Mouse (Mus musculus) layer of hippocampus, adult 11-12 months (tissue): ENCODE data around the gene Ercc6l.

Experiments
- DNase-seq: peaks from one replicate; pipeline ENCODE4 v3.0.0; 2022; ENCODE audit warnings: low spot score

Gene Ercc6l

DNA sequence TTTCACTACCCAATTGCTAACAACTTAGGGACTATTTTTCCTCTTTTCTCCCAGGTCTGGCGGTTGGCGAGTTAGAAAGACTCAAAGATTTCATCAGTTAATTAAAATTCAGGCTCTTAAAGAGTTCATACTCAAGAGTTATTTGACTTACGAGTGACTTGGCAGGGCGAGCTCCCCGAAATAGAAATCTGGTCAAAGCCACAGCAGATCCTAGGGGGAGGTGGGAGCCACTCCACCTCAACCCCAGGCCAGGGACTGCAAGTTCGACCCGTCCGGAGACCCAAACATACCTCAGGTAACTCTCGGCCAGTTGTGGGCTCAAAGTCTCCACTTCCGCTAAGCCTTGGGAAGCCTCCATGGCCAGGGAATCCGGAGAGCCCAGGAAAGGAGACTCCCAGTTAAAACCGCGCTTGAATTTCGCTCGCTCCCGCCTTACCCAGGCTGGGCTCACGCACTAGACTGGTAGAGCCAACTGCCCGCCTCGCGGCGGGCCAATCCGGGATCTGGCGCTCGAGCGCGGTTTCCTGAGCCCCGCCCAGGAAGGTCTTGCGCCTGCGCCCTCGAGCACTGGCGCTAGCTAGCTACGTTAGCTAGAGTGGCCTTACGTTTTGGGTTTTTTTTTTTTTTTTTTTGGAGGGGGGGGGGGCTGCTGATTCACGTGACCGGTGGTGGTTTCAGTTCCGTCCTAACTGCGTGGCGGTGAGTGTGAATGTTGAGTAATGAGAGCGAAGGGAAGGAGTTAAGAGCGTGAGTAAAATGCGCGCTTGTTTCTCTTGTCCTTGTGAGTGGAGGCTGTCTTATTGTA, at the start of gene Ercc6l:
Gene Ercc6l (minus strand): TSS at position 474 of the 805 bp plus-strand sequence.
- DNase-seq = peak; percentile 84

DNA sequence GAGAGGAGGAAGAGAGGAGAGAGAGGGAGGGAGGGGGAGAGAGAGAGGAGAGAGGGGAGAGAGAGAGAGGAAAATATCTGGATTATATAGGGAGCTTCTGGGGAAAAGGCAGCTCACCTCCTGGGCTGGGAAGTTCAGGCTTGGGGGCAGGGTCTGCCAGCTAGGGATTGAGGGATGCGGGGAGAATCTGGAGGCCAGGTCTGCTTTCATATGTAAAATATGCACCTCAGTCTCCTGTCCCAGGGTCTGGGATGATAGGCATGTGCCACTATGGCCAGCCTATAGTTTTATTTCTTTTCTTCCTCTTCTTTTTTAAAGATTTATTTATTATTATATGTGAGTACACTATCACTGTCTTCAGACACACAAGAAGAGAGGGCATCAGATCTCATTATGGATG, 33.9 kb upstream of the Ercc6l start:
- DNase-seq = no peak

DNA sequence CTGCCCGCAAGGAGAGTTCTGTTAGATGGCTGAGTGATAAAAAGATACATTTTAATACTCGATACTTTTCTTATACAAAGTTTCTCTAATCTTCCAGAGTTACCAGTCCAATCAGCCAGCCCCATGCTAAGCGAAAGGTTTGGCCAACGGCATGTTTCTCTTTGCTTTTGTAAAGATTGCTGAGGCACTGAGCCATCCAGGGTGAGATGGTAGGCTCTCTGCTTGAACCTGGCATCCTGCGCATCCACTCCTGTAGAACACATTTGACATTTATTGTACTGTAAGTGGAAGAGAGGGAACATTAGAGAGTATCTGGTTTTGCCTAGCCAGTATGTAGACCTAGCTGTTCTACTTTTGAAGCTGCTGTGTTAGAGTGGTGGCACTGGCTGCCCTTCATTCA, 32.7 kb upstream of the Ercc6l start:
- no peak for DNase-seq

DNA sequence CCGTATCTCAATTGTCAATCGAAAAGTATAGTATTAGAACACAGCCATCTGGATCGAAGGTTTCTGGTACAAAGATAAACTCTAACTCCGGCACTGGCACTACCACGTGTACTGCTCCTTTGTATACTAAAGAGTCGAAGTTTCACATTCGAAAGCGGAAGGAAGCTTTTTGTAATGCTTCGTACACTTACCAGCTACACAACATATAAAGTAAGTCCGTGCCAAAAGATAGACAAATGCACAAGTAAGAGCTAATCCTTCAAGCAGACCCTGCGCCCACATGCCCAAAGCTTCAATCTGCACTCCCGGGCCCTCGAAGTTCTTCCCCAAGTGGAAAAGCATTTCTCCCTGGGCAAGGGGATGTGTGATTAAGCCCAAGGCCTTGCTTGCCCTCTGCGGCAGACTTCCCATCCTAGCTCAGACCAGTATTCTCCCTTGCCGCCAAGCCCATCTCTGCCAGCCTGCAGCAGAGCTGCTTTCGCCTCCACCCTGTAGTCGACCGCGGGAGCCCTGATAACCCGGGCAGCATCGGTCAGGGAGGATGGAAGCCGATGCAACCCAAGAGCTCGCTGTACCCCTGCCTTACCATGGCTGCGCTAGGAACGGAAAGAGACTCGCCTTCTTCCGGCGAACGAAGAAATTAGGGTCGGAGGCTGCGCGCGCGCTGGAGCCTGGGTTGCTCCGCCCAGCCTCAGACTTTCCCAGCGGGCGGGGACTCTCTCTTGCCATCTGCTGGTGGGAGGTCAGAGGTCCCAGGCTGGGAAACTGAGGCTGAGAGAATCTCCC, 32.0 kb upstream of the Ercc6l start, which contains the start of gene Rps4x:
Gene Rps4x (minus strand): TSS at position 683 of the 786 bp plus-strand sequence.
- peak; percentile 74 for DNase-seq

DNA sequence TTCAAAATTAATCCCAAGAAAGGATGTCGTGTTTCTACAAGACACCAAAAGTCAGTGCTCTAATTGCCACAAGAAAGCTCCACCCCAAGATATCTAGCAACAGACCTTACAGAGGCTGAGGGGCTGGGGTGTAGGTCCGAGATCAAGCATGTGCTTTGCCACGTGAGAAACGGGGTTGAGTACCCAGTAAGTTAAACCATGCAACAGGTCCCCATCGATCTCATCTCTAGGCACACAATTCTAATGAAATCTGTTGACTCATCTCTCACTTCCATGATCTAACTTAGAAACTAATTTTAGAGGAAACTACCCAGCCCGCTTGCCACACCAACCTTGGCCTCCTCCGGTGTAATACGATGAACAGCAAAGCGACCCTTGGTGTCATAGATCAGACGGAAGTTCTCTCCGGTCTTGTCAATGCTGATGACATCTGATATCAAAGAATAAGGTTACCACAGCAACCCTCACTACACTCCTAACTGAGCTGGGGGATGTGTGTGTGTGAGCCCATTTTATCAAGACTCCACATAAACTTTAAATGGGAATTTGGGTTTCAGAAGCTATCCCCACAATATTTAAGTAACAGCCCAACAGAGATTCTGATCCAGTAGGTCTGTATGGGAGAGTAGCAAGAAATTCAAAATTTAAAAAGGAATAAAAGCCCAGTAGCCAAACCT, 30.3 kb upstream of the Ercc6l start:
- DNase-seq = no peak

DNA sequence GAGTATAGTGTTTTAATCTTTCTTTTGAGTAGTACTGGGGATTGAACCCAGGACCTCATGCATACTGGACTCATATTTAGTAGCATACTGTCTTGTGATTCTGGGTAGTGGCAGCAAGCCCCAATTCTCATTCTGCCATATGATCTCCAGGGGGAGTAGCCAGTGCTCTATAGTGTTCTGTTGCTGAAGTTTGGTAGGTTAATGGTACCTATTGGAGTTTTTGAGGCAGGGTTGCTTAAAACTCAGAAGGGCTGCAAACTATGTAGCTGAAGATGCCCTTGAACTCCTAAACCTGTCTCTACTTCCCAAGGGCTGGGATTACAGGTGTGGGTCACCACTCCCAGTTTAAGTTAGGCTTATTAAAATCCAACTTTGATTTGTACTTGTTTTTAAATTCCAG, 25.7 kb upstream of the Ercc6l start:
- DNase-seq = no peak

DNA sequence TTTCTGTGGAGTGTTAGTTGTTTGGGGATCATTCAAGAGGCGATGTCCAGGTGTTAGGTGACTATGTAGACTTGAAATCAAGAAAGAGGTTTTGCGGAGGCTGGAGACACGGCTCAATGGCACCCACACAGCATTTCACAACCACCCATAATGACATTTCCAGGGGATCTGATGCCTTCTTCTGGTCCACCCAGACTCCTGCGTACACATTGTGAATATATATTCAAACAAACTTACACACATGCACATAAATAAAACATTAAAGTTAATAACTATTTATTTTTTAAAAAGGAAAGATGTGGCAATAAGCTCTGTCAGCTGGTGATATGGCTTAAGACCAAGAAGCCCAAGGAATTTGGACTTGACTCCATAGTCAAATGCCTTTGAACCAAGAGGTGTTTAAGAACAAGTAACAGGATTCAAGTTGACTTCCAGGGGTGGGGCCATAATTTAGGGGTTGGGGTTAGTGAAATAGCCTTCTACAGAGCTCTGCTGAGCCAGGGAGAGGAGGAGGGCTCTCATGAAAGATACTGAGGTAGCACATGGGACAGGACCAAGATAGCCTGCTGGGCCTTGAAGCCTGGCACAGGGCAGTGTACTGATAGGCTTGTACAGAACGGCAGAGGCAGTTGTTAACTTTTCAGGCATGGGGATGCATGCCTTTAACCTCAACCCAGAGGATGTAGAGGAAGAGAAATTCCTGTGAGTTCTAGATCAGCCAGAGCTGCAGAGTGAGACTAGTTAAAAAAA, 18.8 kb upstream of the Ercc6l start:
- DNase-seq = no peak

DNA sequence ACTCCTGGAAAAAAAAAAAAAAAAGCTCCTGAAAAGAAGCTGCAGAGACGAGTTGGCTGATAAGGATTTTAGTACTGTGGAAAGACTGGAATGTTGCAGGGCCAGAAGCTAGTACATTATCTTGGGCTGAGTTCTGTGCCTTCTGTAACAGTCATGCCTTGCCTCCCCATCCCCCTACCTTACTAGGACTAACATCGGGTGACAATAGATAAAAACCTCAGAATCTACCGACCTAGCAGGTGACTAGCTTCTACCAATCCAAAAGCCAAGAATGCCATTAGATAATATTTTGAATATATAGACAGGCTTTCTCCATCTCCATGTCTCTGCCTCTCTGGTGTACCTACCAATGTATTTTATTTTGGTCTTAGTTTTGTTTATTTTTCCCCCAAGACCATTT, 14.0 kb upstream of the Ercc6l start:
- no peak for DNase-seq

DNA sequence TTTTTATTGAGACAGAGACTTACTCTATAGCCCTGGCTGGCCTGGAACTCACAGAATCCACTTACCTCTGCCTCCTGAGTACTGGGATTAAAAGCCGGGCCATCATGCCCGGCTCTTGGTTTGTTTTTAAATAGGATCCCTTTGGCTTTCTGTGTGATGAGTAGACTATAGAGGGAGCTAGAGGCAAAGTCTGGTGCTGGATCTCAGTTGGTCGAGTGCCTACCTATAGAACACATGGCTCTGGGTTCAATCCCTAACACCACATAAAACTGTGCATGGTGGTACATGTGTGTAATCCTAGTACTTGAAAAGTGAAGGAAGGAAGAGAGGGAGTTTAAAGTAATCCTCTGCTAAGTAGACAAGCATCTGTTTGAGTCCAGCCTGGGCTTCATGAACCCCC, 13.2 kb upstream of the Ercc6l start:
- DNase-seq = no peak

DNA sequence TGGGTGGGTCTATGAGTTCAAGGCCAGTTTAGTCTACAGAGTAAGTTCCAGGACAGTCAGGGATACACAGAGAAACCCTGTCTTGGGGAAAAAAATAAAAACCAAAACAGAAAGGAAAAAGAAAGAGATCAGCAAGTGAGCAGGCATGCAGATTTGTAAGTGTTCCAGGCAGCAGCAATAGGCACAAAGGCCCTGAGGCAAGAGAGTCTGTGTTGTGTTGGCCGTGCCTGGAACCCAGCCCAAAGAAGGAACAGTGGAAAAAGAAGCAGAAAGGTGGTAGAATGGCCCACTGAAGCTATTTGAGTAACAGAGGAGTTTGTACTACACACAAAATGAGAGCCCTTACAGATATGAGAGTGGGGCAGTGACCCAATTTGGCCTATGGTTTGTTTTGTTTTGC, 12.8 kb upstream of the Ercc6l start:
- DNase-seq = no peak

DNA sequence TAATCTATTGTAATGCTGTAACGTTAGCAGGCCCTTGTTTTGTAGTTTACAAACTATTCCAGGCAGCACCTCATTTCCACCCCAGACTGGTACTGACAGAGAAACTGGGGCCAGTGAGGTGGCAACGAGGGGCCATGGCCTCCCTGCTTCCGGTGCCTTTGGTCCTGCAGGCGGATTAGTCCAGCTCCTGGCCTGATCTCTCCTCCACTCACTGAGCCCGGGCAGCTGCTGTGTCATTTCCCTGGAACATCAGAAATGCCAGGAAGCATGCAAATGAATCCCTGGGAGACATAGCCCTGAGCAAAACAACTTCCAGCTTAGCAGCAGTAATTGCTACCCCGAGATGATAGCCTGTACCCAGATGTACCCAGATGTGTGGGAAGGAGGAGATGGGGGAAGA, 10.1 kb upstream of the Ercc6l start:
- no peak for DNase-seq

DNA sequence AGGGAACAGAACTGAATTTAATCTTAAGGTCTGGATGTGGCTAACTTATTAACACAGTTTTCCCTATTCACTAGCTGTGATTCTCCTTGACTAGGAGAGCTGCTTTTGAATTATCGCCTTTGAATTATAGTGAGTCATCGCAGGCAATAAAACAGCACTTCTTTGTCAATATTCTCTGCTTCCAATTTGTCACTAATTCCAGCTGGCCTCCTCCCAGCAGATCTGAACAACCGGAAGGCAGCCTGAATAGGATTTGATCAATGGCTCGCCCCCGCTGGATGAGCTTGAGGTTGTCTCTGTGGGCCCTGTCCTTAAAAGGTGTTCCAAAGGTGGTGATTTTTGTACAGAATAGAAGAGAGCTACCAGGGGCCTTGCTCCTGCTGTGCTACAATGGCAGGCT, 9.6 kb upstream of the Ercc6l start:
- peak; percentile 35 for DNase-seq

DNA sequence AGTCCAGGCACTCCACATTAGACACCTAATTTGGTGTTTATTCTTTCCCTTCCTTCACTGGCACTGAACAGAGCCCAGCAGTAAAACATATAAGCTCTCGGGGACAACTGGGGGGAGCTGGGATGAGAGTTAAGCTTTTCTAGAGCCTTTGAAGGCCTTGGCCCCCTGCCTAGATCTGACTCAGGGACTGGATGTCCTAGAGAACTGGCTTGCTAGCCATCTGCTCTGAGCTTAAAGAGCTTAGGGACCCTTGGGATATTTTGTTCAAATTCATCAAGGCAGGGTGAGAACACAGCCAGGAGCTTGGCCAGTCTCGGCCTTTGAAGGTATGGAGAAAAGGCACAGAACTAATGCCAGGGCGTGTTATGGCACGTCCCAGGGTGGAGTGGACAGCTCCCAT, 6.6 kb upstream of the Ercc6l start:
- no peak for DNase-seq

DNA sequence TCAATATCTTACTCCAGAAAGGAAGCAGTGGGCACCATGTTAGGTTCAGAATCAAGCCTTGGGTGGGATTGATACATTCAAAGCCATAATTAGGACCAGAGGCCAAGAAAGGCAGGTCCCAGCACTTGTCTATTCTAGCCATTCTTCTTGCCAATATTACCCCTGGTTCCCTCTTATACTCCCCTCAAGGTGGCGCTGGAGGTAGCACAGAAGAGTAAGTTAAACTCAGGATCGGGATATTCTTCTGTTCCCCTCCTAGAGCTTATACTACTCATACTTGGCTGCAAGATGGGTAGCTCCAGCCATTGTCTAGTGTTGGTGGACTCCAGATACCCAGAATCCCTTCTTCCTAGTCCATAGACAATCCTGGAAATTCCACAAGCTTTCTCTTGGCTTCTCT, 6.2 kb upstream of the Ercc6l start:
- DNase-seq = no peak

DNA sequence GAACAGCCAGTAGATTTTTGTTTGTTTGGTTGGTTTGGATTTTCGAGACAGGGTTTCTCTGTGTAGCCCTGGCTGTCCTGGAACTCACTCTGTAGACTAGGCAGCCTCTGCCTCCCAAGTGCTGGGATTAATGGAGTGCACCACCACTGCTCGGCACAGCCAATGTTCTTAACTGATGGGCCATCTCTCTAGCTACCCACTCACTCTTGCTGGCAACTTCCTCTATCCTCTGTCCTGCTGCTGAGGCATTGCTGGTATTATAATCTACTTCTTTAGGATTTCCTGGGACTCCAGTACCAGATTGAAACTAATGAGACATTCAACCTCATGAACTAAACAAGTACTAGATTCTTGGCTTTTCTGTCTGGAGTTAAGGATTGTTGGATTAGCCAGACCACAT, 3.6 kb upstream of the Ercc6l start:
- no peak for DNase-seq

DNA sequence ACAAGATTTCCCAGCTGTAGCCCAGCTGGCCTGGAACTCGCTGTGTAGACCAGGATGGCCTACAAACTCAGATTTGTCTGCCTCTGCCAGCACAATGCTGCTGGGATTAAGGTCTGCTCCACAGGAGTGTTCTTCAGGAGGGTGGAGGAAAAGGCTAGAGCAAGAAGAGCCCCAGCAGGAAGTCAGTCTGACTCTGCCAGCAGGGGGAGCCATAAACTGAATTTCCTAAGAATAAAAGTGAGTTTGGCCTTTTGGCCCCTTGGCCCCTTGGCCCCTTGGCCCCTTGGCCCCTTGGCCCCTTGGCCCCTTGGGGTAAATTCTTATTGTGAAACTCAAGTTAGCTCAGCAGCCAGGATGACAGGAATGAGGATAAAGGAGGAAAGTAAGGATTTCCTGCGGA, 2.9 kb upstream of the Ercc6l start:
- peak; percentile 24 for DNase-seq

DNA sequence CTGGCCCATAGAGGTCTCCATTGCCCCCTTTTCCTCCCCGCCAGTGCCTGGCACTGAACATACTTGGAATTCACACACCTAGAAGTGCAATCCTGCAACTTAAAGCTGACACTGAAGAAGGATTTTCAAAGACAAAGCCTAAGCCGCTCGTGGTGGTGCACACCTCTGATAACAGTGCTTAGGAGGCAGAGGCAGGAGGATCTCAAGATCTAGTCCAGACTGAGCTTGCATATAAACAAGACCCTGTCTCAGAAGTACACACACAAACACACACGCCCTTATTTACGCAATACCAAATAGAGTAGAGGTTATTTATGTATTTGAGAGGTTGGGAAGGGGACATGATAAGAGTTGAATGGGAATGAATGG, 516 bp upstream of the Ercc6l start:
- no peak for DNase-seq

DNA sequence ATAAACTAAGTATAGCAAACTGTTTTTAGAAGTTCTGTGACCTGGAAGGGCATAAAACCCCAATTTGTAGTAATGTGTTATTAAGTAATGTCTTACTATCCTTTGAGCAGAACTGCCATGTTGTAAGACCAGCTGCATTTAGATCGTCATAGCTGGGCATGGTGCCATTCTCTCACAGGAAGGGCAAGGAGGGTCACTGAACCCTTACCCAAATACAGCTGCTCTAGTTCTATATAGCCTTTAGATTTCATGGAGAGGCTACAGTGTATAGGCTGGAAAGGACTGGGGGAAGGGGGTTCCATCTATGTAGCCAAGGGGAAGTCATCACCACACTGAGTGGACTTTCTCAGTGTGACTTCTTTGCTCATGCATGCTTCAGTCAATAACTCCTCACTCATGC, 15.7 kb downstream of the Ercc6l start:
- DNase-seq = no peak

DNA sequence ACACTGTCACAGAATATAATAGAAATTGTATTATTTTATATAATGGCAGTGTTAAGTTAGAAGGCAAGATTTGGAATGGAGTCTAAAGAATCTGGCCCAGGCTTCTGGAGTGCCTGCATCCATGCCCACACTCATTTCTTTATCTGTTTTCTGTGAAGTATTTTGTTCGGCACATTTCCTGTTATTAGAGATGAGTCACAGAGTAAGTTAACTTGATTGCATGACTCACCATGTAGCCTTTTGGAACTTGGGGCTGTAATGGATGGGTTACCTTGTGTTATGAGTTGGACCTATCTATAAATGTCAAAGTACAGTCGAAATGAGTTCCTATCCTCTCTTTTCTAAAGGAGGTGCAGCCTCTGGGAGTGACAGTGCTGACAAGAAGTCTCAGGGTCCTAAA, 35.6 kb downstream of the Ercc6l start:
- DNase-seq = no peak

DNA sequence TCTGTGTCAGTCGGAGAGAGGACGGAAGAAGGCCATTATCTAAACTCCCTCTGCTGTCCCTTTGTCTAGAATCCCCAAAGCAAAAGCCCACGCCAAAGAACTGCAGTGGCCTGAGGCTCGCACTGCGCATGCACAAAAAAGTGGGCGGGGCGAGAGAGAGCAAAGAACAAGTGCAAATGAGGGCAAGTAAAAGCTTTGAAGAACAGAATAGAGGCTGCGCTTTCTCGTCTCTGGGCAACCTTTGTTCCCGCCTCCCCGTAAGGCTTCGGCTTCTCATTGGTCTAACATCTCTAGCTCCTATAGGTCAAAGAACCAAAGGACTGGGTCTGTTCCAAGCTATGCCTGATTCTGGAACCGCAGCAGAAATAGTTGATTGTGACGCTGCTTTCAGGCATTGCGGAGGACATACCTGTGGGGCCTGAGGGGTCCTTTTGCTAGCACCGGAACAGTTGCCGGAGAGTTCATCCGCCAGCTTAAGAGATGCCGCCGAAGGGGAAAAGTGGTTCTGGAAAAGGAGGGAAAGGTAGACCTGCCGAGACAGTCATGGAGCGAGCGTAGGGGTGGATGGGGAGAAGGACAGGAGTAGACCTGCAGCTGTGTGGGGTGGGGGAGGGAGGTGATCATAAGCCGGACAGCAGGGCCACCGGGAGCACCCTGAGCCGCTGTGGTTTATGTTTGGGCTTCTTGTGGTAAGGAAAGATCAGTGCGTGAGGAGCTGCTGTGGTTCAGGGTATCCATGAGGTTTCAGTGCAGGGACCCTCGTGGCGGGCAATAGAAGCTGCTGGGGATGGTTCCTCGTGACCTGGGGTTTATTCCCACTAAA, 37.6 kb downstream of the Ercc6l start, which contains the start of gene Pin4:
Gene Pin4 (plus strand): TSS at position 406 of the 823 bp plus-strand sequence.
- peak; percentile 96 for DNase-seq

DNA sequence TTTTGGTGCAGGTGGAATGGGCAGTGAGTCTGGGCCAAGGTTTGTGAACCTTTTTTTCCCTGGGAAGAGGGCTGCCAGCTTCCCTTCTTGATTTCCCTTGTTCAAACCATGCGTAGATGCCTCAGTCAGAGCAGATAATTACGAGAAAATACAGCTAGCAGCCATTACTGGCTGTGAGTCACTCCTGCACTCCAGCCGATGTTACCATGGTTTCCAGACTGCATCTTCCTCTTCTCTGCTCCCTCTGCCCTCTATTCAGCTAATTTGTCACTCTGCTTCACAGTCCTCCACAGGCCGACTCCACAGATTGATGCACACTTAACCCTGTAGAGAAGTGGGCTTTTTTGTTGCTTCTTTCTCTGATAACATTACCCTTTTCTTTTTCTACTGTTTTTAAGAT, 41.2 kb downstream of the Ercc6l start:
- peak; percentile 12 for DNase-seq
